8 mouse cellular contexts compared by ENCODE assay signal in the genomic region with DNA sequence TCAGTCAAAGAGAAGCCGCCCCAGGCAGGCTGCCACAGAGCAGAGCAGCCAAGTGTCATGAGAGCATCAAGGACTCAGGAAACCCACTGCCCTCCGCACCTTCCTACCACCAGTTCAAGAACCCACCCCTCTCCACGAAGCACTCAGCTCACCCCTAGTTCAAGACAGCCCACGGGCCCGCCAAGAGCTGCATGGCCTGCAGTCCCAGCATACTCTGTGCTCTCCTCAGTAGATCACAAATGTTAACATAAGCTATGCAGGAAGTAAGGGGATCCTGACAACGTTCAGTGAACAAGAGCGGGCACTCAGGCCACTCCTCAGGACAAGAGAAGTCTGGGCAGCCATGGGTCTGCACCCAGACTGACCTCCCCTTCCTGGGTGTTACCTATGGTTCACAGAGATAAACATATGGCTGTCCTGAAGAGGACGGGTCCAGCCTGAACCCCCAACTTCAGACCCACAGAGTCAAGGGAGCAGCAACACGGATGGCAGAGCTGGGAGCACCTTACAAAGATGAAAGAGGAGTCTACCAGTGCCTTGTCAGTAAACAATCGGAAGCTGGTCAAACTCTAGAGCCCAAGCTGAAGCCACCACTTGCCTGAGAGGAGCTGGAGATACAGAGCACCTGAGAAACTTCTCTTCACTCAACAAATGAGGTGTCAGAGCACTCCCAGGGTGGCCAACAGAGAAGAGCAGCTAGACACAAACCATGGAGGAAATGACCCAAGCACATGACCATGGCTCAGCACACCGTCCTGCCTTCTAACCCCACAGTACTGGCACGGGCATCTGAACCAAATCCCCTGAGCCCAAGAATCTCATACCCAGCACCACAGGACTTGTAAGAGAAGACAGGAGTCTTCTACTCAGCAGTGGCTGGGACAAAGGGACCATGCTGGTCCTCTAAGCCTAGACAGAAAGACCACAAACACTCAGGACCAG. TPM values are rescaled to one million over a fixed set of nuclear protein-coding genes. Genes with fewer than 3 reads are reported as not detected.
DNase-seq lines count a peak whose midpoint lies in the region; ATAC-seq lines count a peak whose summit lies in the region.

No protein-coding gene starts in this region.

- no peaks in the 10 kb centered on the region for H3K27me3 ChIP-seq in hindbrain, embryonic 12.5 days
- H3K27me3 ChIP-seq in midbrain, embryonic 15.5 days (replicated peaks), result no peaks in the 10 kb centered on the region

- peak overlapping the region; percentile 99 for H3K9ac ChIP-seq in hindbrain, embryonic 12.5 days
- H3K9ac ChIP-seq in midbrain, embryonic 15.5 days, result peak overlapping the region; percentile 88

- peak; percentile 49 for DNase-seq in kidney, adult 18-20 months
- DNase-seq in kidney, adult 9 months, result no peak
- DNase-seq in Muller cell, postnatal 12 days (ENCODE audit: inconsistent ontology term), result peak; percentile 29
- no peak for DNase-seq in frontal cortex, adult 2 months (ENCODE audit: extremely low spot score in 1 of 2, low spot score in 1 of 2)
- DNase-seq in urinary bladder, postnatal 14 days (ENCODE audit: low spot score), result no peak
- DNase-seq in gastrocnemius, postnatal 10 days, result no peak

- H3K4me3 ChIP-seq in hindbrain, embryonic 12.5 days, result peak overlapping the region; percentile 96
- peak overlapping the region; percentile 85 for H3K4me3 ChIP-seq in midbrain, embryonic 15.5 days

- H3K27ac ChIP-seq in hindbrain, embryonic 12.5 days, result peak overlapping the region; percentile 3; the same call in 1 of the 2 replicates
- no peak overlapping the region for H3K27ac ChIP-seq in midbrain, embryonic 15.5 days

- no peak for ATAC-seq in hindbrain, embryonic 12.5 days (ENCODE audit: low FRiP score)
- no peak for ATAC-seq in midbrain, embryonic 15.5 days (replicated peaks)

- H3K4me2 ChIP-seq in hindbrain, embryonic 12.5 days (replicated peaks), result peak overlapping the region; percentile 100
- peak overlapping the region; percentile 95 for H3K4me2 ChIP-seq in midbrain, embryonic 15.5 days

- WGBS in hindbrain, embryonic 12.5 days, result 57% methylated on average over 12 of the region's 12 CpGs
- WGBS in midbrain, embryonic 15.5 days, result 60% methylated on average over 12 of the region's 12 CpGs

- H3K9me3 ChIP-seq in hindbrain, embryonic 12.5 days (replicated peaks), result no peaks in the 10 kb centered on the region
- no peaks in the 10 kb centered on the region for H3K9me3 ChIP-seq in midbrain, embryonic 15.5 days

- no peaks in the 10 kb centered on the region for H3K36me3 ChIP-seq in hindbrain, embryonic 12.5 days
- no peaks in the 10 kb centered on the region for H3K36me3 ChIP-seq in midbrain, embryonic 15.5 days (replicated peaks)

- peaks cover 71% of the 10 kb centered on the region for H3K4me1 ChIP-seq in hindbrain, embryonic 12.5 days
- H3K4me1 ChIP-seq in midbrain, embryonic 15.5 days, result peaks cover 72% of the 10 kb centered on the region

RNA-seq across cellular contexts. Expression of a gene that starts 2.9 kb away (rescaled TPM):
- polyA plus RNA-seq in hindbrain, embryonic 12.5 days (2016; fragmentation: Nextera tagmentation; extraction: Ambion mirVana), result 12.6 and 13.5 TPM in 2 replicates
- polyA plus RNA-seq in midbrain, embryonic 15.5 days (2015; fragmentation: Nextera tagmentation; extraction: Ambion mirVana), result 10.1 and 10.8 TPM in 2 replicates
- polyA plus RNA-seq in frontal cortex, adult 2 months (2012; rRNA removed), result 76.4 and 78.3 TPM in 2 replicates
- 10 to 100 TPM; 68.1 to 79.6 TPM for total RNA-seq in gastrocnemius, postnatal 10 days (2021)

RNA-seq across cellular contexts. Expression of a gene that starts 30.1 kb away (rescaled TPM):
- polyA plus RNA-seq in hindbrain, embryonic 12.5 days (2016; fragmentation: Nextera tagmentation; extraction: Ambion mirVana), result 90.8 and 98.6 TPM in 2 replicates
- polyA plus RNA-seq in midbrain, embryonic 15.5 days (2015; fragmentation: Nextera tagmentation; extraction: Ambion mirVana), result 78.5 and 87.4 TPM in 2 replicates
- polyA plus RNA-seq in frontal cortex, adult 2 months (2012; rRNA removed), result 41.0 and 42.9 TPM in 2 replicates
- total RNA-seq in gastrocnemius, postnatal 10 days (2021), result 10 to 100 TPM; 18.9 to 26.4 TPM

Comparison
In these comparisons a context has a peak if more than half of its experiments do, and no peak if none do; other contexts are left out.
1. DNase-seq: peak in kidney, adult 18-20 months (single experiment) and Muller cell, postnatal 12 days (single experiment); none in kidney, adult 9 months (single experiment), frontal cortex, adult 2 months (0 of 2), urinary bladder, postnatal 14 days (single experiment) and gastrocnemius, postnatal 10 days (single experiment).